Mouse (Mus musculus) thymus, adult 2 months (tissue): ENCODE results near the gene Spop.

Experiments
- CTCF ChIP-seq: fragments of 200-500 bp; IDR thresholded peaks from 2 replicates; pipeline ENCODE4 v1.5.1; 2012; ENCODE audit warnings: mild to moderate bottlenecking, control low read depth, low read length, moderate library complexity, borderline replicate concordance; ENCODE audit not compliant: control insufficient read depth, poor library complexity, insufficient read depth; ENCODE audit errors: extremely low read depth
- POLR2A ChIP-seq: fragments of 200-500 bp; IDR thresholded peaks from 2 replicates; pipeline ENCODE4 v1.6.1; 2012; ENCODE audit warnings: mild to moderate bottlenecking, low read length, control low read depth, moderate library complexity; ENCODE audit not compliant: control insufficient read depth, poor library complexity, insufficient read depth; ENCODE audit errors: extremely low read depth

- no peak for TF ChIP-seq CTCF
- TF ChIP-seq POLR2A, result no peak
Measured at GRCm38 (mm10) chr11:95384973-95385320, 28.9 kb upstream of the Spop start.
